Mouse (Mus musculus) megakaryocyte, embryonic 14.5 days (primary cell): ENCODE results near the gene Klf7.

Source experiments
- FLI1 ChIP-seq: IDR thresholded peaks from 2 replicates; pipeline ENCODE4 v1.6.1; 2012; ENCODE audit warnings: low read length, inconsistent platforms, mixed read lengths
- GATA1 ChIP-seq: IDR thresholded peaks from 3 replicates; pipeline ENCODE4 v1.6.1; 2012; ENCODE audit warnings: mixed read lengths, low read length, inconsistent platforms, borderline replicate concordance

GRCm38 (mm10) chr1:64055210-64055609 is 66.9 kb downstream of the Klf7 start:
- TF ChIP-seq GATA1 (no peak), FLI1 (no peak)
